Mouse (Mus musculus): ENCODE measurements around the gene Kcnh7. TPM values are rescaled to one million over a fixed set of nuclear protein-coding genes. Genes with fewer than 3 reads are reported as not detected.
A peak's percentile ranks its signal among the peaks of the same experiment; 100 is the strongest.

Kcnh7 gene
- total RNA-seq, 1 experiment from 2014 or later, result not detected

DNA sequence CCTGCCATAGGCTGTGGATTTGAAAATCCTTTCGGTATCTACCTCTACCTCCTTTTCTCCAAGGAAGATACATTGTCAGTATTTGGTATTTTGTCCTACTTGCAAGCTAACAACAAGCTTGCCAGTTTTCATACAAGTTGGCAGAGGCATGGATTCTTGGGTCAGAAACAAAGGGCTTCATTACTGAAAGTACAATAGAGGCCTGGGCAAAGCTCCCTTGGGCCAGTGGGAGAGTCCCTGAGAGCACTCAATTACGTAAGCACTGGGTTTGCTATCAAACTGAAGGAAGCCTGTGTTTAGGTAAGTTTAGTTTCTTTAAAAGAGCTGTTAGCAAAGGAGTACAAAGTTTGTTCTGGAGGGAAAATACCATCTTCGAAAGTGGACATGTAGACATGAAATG lies 521.5 kb downstream of the Kcnh7 start:
- ATAC-seq (ENCODE audit: extremely low read depth, insufficient number of reproducible peaks, low FRiP score, poor library complexity, severe bottlenecking), result no peak

DNA sequence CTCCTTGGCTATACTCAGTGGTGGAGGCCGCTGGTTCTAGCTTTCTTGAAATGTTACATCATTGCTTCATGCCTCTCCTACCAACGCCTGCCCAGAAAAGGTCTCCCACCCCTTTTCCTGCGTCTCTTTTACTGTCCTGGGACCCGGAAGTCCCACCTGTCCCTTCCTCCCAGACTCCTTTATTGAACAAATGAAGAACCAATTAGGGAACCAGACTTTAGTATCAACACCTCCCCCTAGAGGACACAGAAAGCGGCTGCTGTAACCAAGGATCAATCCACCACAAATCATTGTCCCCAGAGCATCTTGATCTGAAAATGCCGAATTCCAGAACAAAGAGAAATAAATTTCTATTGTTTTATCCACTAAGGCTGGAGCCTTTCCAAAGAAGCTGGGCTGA lies 523.5 kb downstream of the Kcnh7 start:
- ATAC-seq (ENCODE audit: extremely low read depth, insufficient number of reproducible peaks, low FRiP score, poor library complexity, severe bottlenecking), result no peak

DNA sequence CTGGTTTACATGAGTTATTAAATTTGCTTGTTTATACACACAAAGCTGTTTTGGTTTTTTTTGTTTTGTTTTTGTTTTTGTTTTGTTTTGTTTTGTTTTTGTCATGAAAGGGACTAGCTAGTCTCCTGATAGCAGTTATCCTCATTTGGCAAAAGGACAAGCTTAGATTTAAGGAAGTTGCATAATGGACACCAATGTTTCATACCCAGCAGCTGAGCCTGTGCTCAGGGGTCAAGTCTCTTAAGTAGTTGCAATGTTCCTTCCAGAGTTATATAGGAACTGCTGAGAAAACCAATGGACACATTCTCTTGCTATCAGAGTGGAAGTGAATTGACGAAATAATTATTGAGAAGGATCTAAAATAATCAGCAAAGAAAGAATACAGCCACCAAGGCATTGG lies 528.0 kb downstream of the Kcnh7 start:
- no peak for ATAC-seq (ENCODE audit: extremely low read depth, insufficient number of reproducible peaks, low FRiP score, poor library complexity, severe bottlenecking)

DNA sequence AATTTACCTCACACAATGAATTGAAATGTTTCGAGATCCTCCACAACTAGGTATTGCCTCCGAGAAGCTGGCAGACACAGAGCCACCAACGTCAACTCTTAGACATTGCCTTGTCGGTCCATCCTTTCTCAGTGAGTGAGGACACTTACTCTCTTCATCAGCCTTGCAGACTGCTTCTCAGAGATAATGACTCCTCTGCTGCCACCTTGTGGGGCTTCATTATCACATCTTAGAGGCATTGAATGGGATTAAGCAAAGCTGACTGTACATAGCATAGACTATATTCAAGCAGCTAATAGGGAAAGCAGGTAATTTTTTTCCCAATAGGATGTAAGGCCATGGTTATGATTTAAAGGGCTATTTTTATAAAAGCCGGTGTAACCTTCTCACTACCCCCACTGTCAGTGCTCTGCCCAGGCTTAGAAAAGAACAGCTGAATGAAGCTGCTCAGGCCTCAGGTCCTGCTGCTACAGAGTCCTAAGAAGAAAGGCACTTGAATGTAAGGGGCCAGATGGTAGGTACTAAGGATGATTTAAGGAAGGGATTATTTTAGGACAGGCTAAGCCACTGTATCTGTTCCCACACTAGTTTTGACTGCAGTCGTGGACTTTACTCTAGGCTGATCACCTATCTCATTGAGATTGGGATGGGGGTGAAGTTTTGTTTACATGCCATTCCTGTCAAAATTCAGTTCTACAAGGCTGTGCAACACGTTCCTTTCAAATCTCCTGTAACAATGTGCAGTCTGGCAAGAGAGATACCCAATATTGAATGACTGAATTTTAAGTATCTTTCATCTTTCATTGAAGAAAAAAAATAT lies 529.4 kb downstream of the Kcnh7 start:
- ATAC-seq (ENCODE audit: extremely low read depth, insufficient number of reproducible peaks, low FRiP score, poor library complexity, severe bottlenecking), result peak; percentile 90

DNA sequence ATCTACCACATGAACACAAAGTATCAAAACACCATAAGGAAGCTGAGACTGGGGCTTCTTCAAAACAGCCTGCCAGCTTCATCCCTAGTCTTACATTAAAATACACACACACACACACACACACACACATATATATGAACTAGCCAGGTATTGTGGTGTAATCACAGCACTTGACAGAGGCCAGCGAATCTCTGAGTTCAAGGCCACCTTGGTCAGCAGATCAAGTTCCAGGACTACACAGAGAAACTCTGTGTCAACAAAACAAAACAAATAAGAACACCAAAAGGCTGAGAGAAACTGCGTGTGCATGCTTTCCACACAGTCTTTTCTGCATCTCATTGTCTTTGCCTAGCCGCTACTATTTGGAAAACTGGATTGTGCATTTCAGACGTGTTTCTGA lies 531.6 kb downstream of the Kcnh7 start:
- no peak for ATAC-seq (ENCODE audit: extremely low read depth, insufficient number of reproducible peaks, low FRiP score, poor library complexity, severe bottlenecking)

DNA sequence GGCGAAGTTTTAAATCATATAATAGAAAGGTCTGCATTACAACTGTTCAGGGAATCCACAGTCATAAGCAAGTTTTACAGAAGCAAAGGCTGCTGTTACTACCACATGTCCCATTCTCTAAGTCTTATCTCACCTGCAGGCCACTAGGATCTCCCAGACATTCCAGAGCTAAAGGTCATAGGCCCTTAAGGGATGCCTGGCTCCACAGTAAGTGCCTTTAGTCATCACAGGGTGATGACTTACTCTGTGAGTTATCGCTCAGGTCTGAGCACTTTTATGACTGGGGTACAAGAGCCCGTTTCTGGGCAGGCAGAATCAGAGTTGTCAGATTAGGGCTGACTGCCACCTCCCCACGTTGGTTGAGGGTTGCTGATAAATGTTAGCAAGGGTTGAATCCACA lies 532.2 kb downstream of the Kcnh7 start:
- ATAC-seq (ENCODE audit: extremely low read depth, insufficient number of reproducible peaks, low FRiP score, poor library complexity, severe bottlenecking), result no peak

DNA sequence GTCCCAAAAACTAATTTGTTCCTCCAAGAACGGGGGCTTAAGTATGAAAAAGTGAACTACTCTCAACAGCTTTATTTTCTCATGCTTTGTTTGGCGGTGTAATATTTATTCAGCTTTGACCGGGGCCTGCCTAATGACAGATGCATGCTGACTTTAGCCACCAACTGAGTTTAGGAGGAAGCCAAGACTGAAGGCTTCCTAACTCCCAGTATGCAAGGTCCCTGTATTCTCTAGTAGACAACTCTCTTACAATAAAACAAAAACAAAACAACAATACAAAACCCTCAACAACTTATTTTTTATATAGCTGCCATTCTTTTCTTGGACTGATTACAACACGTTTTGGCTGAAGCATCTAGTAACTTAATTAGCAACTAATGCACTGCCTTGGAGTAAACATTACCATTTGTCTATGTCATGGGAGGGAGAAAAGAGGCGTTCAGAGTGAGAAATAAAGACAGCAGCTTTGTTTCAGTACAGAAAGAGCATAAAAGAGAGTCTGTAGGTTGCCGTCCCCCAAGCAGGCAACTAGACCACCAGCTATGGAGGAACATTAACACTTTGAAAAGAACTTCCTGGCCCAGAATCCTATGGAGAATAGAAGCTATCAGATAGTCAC lies 537.3 kb downstream of the Kcnh7 start:
- no peak for ATAC-seq (ENCODE audit: extremely low read depth, insufficient number of reproducible peaks, low FRiP score, poor library complexity, severe bottlenecking)

DNA sequence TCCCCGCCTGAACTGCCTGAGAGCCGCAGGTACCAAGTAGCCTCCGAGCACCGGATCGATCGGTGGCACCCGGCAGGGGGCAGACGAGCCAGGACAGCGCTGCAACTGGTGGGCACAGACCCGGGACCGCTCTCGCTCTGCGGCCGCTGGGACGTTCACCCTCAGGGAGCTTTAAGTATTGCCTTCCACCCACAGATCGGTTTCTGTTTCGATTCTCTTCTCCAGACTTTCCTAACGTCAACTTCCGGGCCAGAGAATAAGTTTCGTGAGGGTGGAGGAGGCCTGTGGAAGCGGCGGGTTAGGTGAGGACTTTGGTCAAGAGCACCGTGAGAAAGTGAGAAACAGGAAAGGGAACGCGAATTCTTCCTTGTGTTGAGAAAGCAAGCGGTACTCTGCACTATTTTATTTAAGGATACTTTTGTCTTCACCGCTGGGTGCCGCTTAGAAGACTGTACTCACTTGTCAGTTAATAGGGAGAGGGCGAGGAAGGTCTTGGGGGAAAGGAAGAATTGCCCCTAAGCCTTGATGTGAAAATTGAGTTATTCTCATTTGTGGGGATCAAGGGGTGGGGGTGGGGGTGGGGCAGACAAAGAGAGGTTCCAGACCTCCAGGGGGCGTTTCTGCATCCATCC lies 538.0 kb downstream of the Kcnh7 start, which contains the start of gene Ifih1:
Ifih1 (minus strand) TSS at position 242 of the 632 bp plus-strand sequence.
- peak; percentile 87 for ATAC-seq (ENCODE audit: extremely low read depth, insufficient number of reproducible peaks, low FRiP score, poor library complexity, severe bottlenecking)

DNA sequence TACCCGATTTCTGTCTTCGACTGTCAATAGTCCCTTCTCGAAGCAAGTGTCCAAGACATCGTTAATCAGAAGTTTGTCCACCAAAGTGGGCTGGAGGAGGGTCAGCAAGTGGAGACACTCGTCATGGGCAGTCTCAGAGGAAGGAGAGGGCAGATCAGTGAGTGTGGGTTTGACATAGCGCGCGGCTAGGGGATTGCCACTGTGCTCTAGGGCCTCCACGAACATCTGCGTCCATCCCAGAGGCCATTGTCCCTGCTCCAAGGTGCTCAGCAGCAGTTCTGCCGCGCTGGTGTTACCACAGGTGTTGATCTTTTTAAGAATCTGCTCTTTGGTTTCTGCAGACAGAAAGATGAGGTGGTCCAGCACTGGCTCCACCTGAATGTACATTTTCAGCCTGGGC lies 538.6 kb downstream of the Kcnh7 start:
- ATAC-seq (ENCODE audit: extremely low read depth, insufficient number of reproducible peaks, low FRiP score, poor library complexity, severe bottlenecking), result no peak

DNA sequence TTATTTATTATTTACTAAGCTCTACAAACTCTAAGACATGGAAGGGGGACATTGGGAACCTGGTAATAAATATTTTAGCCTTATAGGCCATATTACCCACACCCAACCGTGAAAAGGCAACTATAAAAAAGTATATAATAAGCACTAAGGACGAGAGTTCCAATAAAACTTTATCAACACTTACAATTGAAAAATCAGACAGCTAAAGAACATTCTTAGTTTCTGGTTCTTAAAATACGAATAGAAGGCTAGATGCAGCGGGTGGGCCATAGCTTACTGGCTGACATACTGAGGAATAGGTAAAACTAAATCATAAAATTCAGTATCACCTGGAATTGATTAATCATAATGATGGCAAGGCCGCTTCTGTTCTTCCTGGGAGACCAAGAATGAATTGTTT lies 539.2 kb downstream of the Kcnh7 start:
- ATAC-seq (ENCODE audit: extremely low read depth, insufficient number of reproducible peaks, low FRiP score, poor library complexity, severe bottlenecking), result no peak

Measured in neutrophil, adult 5-6 weeks (primary cell).